Mouse (Mus musculus): Measurements from ENCODE around the gene Gm973.

The Gm973 gene

DNA sequence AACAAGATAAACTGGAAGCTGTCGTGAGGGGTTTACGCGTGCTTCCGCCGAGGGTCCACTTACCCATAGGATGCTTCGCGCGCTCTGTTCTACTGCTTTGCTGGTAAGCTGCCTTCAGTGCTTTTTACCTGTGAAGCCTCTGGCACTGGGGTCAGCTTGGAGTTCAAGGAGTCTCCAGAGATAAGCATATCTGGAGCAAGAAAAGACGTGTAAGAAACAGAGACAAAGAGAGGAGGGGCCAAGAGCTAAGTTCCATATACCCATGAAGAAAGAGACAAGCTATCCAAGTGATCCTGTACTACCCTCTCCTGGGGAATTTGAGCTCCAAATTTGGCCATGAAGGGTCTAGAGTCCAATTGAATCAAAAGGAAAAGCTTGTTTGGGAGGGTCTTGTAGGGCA lies 24.5 kb upstream of the Gm973 start:
- no peak for DNase-seq (ENCODE audit: low read depth, low spot score)

DNA sequence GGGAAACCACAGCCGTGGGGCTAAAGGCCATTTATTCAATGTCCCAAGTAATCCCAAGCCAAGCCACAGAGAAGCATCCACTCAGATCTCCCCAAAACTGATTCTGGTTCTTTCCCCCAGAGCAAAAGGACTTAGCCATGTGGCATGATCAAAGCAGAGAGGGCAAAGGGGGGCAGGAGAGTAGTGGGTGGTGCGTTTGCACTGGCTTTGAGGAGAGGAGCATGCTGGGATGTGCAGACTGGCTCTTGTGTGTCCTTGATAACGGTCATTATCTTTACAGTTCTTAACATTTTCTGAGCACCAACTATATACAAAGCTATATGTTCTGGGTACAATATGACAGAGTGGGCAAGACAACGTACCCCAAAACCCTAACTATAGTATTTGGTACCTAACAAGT lies 23.6 kb upstream of the Gm973 start:
- DNase-seq (ENCODE audit: low read depth, low spot score) = no peak

DNA sequence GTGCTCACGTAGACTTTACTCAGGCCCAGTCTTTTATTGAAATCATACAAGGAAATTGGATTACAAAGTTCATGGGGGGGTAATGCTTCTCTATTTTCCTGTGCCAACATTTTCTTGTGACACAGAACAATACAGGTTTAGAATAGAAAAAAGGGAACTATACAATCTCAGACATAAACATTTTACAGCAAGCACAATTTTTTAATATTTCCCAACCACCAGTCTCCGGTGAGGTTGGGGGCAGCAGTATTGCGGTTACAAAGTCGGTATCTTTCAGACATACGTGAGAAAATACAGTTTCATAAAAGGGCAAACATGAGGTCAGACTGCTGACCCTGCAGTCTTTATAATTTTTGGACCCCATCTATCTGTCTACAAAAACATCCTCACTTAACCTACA lies 20.1 kb upstream of the Gm973 start:
- no peak for DNase-seq (ENCODE audit: low read depth, low spot score)

DNA sequence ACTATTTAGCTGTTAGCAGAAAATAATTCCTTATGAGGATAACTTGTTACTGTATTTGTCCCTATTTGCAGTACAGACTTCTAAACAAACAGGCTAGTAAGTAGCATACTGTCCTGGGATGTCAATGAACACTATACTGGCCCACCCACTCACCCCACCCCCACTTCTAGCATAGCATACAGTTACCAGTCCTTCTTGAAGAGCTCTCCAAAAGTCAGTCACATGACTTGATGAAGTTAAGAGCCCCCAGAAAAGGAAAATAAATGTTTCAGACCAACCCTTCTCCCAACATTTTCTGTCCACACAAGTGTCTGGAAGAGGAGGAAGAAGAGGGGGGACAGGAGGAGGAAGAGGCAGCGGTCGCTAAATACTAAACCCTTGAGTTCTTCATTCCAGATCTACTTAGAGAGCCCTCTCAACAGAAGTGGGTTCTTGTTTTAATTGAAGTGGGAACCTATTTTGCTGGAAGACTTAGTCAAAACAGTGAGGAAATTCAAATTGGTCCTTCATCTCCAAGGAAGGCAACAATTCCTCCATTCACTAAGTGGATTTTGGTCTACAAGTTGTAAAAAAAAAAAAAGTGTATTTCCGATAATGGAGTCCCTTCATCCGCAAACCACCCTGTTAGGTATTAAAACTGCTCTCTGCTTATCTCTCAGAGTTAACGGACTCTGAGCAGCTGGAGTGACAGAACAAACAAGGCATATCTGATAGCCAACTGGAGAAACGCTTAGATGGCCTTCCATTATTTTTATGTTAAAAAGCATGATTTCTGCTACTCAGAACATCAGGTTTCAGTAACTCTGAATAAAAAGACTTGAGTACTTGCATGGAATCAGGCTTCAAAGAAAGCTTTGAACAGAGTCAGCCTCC lies 18.1 kb upstream of the Gm973 start:
- no peak for DNase-seq (ENCODE audit: low read depth, low spot score)

DNA sequence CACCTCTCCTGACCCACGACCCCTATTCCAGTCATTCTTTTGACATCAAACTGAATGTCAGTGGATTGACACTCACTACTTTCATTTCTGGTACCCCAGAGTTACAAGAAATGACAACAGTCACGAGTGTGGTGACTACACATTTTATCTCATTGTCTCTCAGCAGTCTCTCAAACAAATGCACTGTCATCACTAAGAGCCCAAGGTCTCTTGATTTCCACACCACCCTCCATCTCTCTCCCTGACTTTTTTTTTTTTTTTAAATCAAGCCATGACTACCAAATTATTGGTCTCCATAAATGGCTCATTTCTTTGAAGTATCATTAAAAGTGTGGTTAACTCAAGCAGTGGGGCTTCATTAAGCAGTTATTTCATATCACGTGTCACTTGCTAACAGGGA lies 16.7 kb upstream of the Gm973 start:
- DNase-seq (ENCODE audit: low read depth, low spot score) = no peak

DNA sequence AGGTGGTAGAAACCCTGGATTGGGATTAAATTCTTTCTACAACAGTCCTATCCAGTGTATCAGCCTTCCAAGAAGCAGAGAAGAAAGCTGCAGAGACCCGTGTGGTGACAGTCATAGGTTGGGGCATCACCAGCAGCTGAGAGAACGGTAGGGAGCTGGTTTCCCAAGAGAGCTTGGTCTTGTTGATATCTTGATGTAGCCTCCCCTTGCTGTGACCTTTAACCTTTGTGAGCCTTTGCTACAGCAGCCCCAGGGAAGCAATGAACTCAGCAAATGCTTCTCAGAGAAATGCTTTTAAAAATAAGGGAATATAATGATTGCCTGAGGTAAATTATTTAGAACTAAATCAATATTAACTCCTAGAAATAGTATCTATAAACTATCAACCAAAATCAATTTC lies 13.7 kb upstream of the Gm973 start:
- no peak for DNase-seq (ENCODE audit: low read depth, low spot score)

DNA sequence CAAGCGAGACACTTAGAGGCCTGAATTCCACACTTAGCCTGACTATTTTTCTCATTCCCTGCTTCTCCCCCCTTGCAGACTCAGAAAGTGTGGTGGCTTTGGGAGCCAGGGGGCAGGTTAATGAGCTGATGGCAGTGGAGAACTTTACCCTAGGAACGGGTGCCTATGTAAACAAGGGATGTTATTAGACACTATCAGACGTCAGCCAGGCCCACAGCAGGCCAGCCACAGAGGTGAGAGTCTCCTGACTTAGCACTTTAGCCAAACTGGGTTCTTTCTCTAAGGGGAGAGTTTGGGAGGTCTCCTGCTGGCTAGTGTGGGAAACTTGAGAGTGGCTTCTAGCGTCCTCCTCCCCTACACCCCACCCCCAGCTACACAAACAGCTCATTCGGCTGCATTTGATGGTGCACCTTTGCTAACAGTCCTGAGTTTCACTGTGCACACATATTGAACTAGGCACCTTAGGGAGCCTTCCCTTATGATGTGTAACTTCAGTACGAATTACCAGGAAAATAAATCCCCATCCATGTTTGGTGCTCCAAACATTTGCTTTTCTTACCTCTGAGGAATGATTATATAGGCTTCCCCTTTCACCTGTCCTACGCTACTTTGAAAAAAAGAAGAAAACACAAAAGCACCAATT lies 12.3 kb upstream of the Gm973 start:
- no peak for DNase-seq (ENCODE audit: low read depth, low spot score)

DNA sequence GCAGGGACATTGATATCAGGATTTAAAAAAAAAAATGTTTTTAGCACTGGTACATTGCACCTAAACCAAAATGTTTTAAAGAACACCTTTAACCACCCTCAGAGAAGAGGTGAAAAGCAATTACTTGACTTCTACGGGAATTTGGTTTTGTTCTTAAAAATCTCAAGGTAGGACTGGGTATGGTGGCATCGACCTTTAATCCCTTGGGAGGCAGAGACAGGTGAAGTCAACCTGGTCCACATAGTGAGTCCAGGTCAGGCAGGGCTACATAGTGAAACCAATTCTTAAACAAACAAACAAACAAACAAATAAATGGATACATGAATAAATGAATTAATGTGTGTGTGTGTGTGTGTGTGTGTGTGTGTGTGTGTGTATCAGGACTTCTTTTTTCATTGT lies 11.8 kb upstream of the Gm973 start:
- DNase-seq (ENCODE audit: low read depth, low spot score) = no peak

DNA sequence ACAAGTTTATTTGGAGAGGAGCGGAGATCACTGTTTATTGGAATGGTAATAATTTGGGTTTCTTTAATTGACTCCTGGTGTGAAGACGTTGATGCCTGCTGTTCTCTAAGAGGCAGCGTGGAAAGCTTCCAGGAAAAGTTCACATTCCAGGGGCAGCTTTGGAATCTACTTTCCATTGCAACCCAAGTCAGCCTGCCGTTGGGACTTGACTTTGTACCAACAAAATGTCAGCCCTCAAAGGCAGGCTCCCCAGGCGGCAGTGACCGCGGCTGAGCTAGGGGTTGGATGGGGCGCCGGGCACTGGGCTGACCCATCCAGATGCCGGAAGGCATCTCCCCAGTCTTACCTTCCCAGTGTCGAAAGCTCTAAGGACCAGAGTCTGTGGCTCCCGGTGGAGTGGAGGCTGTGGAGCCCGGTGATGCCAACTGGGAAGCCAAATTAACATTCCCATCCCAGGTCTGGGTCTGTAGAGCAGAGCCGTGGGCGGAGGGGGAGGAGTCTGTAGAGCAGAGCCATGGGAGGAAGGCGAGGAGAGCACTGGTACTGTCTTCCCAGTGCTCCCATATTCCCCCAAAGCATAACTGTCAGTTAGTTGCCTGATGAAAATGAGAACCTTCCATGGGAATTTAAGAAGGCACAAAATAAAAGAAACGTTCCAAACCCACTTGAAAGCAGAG lies 7.5 kb upstream of the Gm973 start:
- DNase-seq (ENCODE audit: low read depth, low spot score) = no peak

DNA sequence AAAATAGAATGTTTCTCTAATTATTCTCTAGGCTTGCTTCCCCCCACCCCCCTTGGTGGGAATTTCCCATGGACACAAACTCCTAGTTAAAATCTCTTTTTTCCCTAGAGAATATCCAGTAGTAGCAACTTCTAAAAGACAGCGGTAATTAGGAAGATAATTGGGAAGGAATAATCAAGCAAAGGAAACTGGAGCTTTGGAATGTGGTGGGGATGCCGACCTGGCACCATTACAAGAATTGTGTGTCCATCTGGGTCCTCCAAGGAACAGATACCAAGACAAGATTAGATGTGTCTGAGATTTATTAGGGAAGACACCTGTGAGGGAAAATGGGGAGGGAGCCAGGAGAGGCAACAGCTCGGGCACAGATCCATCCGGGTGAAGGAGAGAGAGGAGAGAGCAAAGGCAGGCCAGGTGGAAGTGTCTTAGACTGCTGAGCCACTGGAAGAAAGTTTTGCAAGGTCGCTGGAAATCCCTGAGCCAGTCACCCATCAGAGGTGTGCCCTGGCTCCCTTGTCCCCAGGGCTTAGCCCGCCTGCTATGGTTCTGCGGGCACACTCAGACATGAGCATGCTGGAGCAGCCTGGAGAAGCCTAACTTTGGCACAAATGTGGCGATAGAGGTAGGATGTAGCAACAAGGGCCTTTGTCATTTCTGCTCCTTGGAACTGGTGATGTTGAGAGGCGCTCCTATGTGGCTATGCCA lies 4.3 kb upstream of the Gm973 start:
- DNase-seq (ENCODE audit: low read depth, low spot score) = no peak

DNA sequence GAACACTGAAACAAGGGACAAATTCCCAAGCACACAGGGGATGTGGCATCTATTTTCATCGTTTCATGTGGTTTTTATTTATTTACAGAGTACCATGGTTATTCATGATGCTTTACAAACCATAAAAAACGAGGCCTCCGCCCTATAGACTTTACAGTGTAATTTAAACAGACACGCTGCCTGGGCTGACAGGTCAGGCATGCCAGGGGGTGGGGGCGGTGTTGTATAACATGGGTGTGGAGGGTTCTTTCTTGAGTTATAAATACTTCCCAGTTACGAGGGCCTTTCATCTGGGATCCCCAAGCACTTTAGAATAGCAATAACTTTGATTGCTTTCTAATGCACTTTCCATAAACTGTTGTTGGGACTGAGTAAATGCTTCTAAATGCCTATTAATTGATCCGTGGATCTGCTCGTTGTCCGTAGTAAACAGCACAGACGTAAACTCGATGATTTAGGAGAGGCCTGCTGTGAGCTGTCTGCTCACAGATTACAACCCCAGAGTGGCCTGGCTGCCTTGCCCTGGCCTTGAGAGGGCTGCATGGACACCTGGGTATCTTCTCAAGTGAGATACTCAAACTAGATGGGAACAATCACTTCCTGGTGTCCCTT lies 4.3 kb downstream of the Gm973 start:
- DNase-seq (ENCODE audit: low read depth, low spot score) = no peak

DNA sequence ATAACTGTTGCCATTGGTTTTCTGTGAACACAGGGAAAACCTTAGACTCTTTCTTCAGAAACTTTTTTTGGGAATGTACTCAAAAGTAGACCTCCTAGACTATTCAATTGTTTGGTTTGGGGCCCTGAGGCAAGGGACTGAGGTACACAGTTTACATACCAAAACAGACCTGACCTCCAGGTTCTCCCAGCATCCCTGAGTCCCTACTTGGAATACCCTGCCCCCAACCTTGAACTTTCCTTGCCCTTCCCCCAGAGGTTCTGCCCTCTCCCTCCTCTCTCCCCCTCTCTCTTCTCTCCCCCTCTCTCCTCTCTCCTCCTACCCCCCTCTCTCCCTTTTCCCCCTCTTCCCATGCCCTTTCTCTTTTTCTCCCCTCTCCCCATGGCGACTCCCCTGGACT lies 6.4 kb downstream of the Gm973 start:
- DNase-seq (ENCODE audit: low read depth, low spot score) = no peak

DNA sequence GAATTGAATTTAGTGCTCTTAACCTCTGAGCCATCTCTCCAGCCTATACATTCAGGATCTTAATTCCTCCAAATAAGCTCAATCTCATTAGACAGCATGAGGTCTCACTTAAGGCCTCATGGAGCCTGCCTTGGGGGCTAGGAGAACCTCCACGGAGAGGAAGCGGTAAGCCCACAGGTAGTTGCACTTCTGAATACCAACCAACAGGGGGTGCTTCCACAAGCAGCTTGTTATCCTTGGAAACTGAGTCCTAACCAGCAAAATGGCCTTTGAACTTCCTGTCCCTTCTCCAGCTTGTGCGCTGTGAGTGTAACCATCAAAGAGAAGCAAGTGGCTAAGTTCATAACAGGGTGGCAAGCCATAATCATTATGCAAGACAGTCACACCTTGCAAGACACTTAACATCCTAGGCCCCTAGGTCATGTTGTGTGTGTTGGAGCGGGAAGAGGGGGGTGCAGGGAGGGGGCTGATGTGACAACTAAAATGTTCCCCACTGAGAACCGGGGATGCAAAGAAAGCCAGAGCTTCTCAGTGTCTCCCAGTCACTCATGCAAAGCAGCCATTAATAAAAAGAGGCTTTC lies 7.4 kb downstream of the Gm973 start:
- no peak for DNase-seq (ENCODE audit: low read depth, low spot score)

DNA sequence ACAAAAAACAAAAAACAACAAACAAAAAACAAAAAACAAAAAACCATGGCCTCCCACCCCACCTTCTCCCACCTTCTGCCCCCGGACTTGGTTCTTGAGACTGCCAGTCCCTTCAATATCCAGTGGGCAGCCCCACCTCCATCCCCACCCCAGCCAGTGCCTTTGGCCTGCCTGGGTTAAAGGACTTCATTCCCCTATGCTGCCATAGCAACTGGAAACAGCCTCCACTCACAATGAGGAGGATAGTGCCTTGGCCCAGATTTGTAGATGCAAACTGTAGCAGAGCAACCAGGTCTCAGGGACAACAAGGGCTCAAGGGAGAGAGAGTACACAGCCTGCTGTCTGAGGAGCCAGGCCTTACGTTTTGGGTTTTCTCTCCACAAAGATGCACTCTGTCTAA lies 8.0 kb downstream of the Gm973 start:
- no peak for DNase-seq (ENCODE audit: low read depth, low spot score)

DNA sequence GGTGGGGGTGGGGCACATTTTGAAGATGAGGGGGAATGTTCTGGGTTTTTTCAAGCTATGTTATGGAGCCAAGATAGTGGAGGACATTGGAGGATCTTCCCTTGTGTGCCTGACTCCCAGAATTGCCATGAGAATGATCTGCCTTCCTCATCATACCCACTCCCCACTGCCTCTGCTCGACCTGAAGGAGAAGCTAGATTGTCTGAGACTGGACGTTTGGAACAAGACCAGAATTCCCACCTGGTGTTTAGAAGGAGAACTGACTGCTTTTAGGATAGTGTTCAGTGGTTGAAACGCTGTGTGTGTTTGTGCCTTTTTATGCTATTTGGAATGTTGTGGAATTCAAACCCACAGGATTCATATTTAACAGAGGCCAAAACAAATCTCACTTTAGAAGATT lies 8.7 kb downstream of the Gm973 start:
- DNase-seq (ENCODE audit: low read depth, low spot score) = no peak

DNA sequence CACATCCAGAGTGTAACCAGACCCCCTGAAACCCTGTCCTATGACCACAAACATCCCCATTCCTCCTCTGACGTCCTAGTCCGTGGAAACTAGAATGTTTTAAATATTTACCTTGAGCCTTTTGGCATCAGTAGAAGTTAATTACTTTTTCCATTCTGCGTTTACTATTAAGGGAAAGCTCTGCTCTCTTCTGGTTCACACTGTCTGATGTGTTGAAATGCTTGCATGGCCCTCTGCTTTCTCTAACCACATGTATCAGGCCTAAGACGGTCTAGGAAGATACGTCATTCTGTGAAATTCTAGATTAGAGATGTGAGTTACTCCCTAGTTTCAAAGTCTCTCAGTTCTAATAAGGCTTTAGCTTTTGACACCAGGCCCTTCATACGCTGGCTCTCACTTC lies 11.2 kb downstream of the Gm973 start:
- DNase-seq (ENCODE audit: low read depth, low spot score) = no peak

DNA sequence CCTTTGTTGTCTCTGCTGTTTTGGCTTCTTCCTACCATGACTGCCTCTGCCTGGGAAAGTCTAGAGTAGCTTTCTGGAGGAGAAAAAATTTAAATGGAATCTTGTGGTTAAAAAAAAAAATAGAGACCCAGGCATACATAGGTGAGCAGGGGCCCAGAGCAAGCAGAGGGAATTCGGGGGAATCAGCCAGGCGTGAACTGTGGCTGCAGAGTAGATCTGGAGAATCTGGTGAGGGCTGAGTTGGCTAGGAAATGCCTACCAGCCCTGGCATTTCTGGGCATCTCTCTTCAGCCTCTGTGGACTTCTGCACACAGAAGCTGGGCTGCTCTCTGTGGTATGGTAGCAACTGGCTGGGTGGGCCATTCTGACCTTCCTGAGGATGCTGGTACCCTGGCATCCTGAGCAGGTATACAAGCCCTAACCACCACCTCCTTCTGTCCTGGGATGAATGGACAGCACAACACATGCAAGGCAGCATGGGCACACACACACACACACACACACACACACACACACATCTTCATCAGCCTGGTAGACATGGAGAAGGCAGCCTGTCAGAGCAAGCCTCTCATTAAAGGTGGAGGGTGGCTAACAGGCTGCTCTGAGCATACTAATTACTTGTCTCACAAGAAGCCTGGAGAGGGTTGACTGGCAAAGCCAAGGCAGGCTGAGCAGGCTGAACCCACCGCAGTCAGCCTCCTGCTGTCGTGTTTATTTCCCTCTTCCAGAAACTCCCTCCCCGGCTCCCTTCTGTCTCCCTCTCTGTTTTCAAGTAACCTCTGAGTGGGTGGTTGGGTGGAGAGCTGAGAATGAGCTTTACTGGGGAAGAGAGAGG lies 19.1 kb downstream of the Gm973 start:
- no peak for DNase-seq (ENCODE audit: low read depth, low spot score)

DNA sequence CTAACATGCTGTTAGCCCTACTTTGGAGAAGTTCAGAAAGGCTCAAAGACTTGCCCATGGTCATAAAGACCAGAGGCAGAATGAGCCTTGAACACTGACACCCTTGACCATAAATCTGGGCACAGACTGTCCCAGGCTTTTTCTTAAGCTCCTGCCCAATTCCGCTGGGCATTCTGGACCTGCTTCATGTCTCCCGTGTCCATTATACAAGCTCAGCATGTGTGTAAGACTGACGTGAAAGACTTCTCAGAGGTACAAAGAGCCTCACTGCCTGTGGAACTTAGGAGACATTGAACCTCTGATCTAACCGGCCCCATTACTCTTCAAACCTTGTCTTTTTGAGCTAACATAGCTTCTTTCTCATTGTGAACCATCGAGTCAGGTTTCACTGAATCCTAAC lies 22.3 kb downstream of the Gm973 start:
- no peak for DNase-seq (ENCODE audit: low read depth, low spot score)

DNA sequence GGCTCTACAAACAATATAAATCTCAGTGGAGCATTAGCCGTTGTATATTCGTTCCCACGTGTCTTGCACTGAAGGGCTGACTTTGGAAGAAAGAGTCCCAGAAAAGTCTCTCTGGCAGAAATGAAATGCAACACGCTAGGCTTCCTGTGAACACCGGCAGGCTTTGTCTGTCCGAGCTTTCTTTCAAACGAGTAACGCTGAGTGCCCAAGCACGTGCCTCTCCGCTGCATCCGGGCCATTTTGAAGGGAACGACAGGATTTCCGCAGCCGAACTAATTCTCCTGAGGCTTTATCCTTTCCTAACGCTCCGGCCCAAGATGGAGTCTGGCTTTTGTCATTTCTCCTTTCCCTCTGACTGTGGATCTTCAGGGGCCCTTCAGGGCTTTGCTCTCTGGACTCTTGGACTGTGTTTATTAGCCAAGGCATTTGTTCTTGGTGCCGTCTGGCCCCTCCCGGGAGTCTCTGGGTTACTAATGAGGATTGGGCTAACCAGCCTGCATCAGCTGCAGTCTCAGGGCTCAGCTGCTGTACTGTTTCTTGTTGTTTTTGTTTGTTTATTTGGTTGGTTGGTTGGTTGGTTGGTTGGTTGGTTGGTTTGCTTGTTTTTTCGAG lies 24.6 kb downstream of the Gm973 start:
- DNase-seq (ENCODE audit: low read depth, low spot score) = no peak

Measured in retina, adult 2 months (tissue).